Mouse (Mus musculus) liver, embryonic 11.5 days (tissue): ENCODE data around the gene Apol9b. TPM values are rescaled to one million over a fixed set of nuclear protein-coding genes. Genes with fewer than 3 reads are reported as not detected.

Experiments used
- ATAC-seq: fragments of 200-750 bp; cut with Nextera tagmentation; replicated peaks from 2 replicates; pipeline ENCODE4 v1.8.0; 2017; ENCODE audit warnings: moderate number of reproducible peaks, mild to moderate bottlenecking, moderate TSS enrichment, moderate library complexity; ENCODE audit not compliant: low FRiP score
- DNase-seq: peaks from one replicate; pipeline ENCODE4 v3.0.0-alpha.2; 2017; ENCODE audit warnings: low spot score
- H3K27ac ChIP-seq: fragments of 300-500 bp; sonication (generic); 2 replicates; pipeline ENCODE4 v1.5.1; 2014; ENCODE audit warnings: mild to moderate bottlenecking, low read depth, low read length, control low read depth
- H3K27me3 ChIP-seq: fragments of 300-500 bp; sonication (generic); replicated peaks from 2 replicates; pipeline ENCODE4 v1.6.1; 2014; ENCODE audit warnings: low read length, mixed read lengths; ENCODE audit not compliant: control insufficient read depth, insufficient read depth
- H3K36me3 ChIP-seq: fragments of 300-500 bp; sonication (generic); 2 replicates; pipeline ENCODE4 v1.6.1; 2014; ENCODE audit warnings: mild to moderate bottlenecking, low read length, moderate library complexity, mixed read lengths; ENCODE audit not compliant: control insufficient read depth, insufficient read depth
- H3K4me1 ChIP-seq: fragments of 300-500 bp; sonication (generic); replicated peaks from 2 replicates; pipeline ENCODE4 v1.6.1; 2014; ENCODE audit warnings: low read length, mixed read lengths; ENCODE audit not compliant: control insufficient read depth, insufficient read depth
- H3K4me2 ChIP-seq: fragments of 300-500 bp; sonication (generic); 2 replicates; pipeline ENCODE4 v1.6.1; 2014; ENCODE audit warnings: mild to moderate bottlenecking, control low read depth, moderate library complexity
- H3K4me3 ChIP-seq: fragments of 300-500 bp; sonication (generic); 2 replicates; pipeline ENCODE4 v1.5.1; 2014; ENCODE audit warnings: low read depth, low read length, control low read depth
- H3K9ac ChIP-seq: fragments of 300-500 bp; sonication (generic); 2 replicates; pipeline ENCODE4 v1.6.1; 2014; ENCODE audit warnings: low read depth, low read length, control low read depth
- H3K9me3 ChIP-seq: fragments of 300-500 bp; sonication (generic); 2 replicates; pipeline ENCODE4 v1.6.1; 2016; ENCODE audit warnings: low read length, inconsistent platforms, mixed read lengths; ENCODE audit not compliant: control insufficient read depth
- WGBS: fragments of 180-500 bp; shearing (Covaris S2); extraction: QIAGEN DNeasy Blood & Tissue Kit; methylation state at CpG from one replicate; pipeline ENCODE4 v1.1.7; 2014; 5-methylcytosine and 5-hydroxymethylcytosine counted together
- polyA plus RNA-seq: library from polyadenylated mRNA; unstranded; fragments of >200 nt; fragmentation: Nextera tagmentation; extraction: Ambion mirVana; gene quantifications from 2 replicates; pipeline ENCODE4 v1.2.1, GENCODE M21; 2014

Gene Apol9b
- polyA plus RNA-seq, 1 experiment from 2014 or later: not detected

- Histone ChIP-seq H3K4me2 (peak overlapping the region; percentile 55), H3K4me1 (peaks cover 15% of the 10 kb centered on the region)
- no peak for DNase-seq
Observed at GRCm38 (mm10) chr15:77755132-77755531, 26.3 kb downstream of the Apol9b start.

GRCm38 (mm10) chr15:77756081-77756480 lies 27.2 kb downstream of the Apol9b start:
- 52% methylated on average over 2 of the region's 2 CpGs for WGBS
- ATAC-seq (no peak), DNase-seq (no peak)
- Histone ChIP-seq H3K9me3 (no peaks in the 10 kb centered on the region), H3K4me3 (peak overlapping the region; percentile 19; the same call in 1 of the 2 replicates), H3K4me2 (peak overlapping the region; percentile 51), H3K27ac (0 out of 2 replicates have a peak overlapping the region, but pooled peaks have one; percentile 32), H3K36me3 (peaks cover 13% of the 10 kb centered on the region), H3K9ac (peak overlapping the region; percentile 26; the same call in 1 of the 2 replicates), H3K4me1 (peaks cover 15% of the 10 kb centered on the region), H3K27me3 (no peaks in the 10 kb centered on the region)

More at GRCm38 (mm10) chr15:77755132-77755531, 26.3 kb downstream of the Apol9b start:
- 17% methylated on average over 2 of the region's 2 CpGs for WGBS
- Histone ChIP-seq H3K9ac (peak overlapping the region; percentile 57), H3K27me3 (no peaks in the 10 kb centered on the region), H3K27ac (peak overlapping the region; percentile 32; the same call in 1 of the 2 replicates), H3K36me3 (peaks cover 5% of the 10 kb centered on the region), H3K9me3 (no peaks in the 10 kb centered on the region), H3K4me3 (peak overlapping the region; percentile 43)
- peak; percentile 95 for ATAC-seq

DNA sequence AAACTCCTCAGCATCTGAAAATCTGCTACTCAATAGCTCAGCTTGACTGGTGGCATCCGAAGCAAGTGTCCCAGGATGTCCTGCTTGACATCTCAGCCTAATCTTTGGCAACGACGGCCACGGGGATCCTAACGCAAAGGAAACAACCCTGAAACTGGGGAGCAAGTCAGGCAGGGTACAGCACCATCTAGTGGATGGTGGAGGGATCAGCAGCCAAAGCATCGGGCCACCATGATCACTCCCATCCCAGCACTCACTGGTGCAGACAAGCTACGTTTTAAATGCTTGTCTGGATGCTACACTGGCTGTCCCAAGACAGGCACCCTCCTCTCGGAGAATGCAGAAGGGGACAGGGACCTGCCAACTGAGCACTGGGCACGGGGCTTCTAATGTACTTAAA lies 28.0 kb downstream of the Apol9b start, which contains the start of gene Apol8:
Gene Apol8 (minus strand): TSS at position 156 of the 400 bp plus-strand sequence.
- H3K27ac ChIP-seq: 0 out of 2 replicates have a peak within 1 kb of the TSS, but pooled peaks have one; percentile 32
- H3K9me3 ChIP-seq: no peaks in the 10 kb centered on the region
- no peak for DNase-seq
- H3K27me3 ChIP-seq: no peaks in the 10 kb centered on the region
- peaks cover 20% of the 10 kb centered on the region for H3K36me3 ChIP-seq
- H3K9ac ChIP-seq: peak within 1 kb of the TSS; percentile 26
- peak within 1 kb of the TSS; percentile 51 for H3K4me2 ChIP-seq
- no peak for ATAC-seq
- peaks cover 15% of the 10 kb centered on the region for H3K4me1 ChIP-seq
- 6% methylated on average over 9 of the region's 9 CpGs for WGBS
- peak within 1 kb of the TSS; percentile 19; the same call in 1 of the 2 replicates for H3K4me3 ChIP-seq

GRCm38 (mm10) chr15:77757586-77758226 lies 28.9 kb downstream of the Apol9b start:
- Histone ChIP-seq H3K4me2 (no peak overlapping the region), H3K27ac (no peak overlapping the region), H3K9me3 (no peaks in the 10 kb centered on the region), H3K36me3 (peaks cover 28% of the 10 kb centered on the region), H3K4me1 (peaks cover 15% of the 10 kb centered on the region), H3K4me3 (no peak overlapping the region), H3K27me3 (no peaks in the 10 kb centered on the region), H3K9ac (no peak overlapping the region)
- 78% methylated on average over 4 of the region's 4 CpGs for WGBS
- ATAC-seq (no peak), DNase-seq (no peak)

GRCm38 (mm10) chr15:77760037-77760436 lies 31.2 kb downstream of the Apol9b start:
- ATAC-seq (no peak), DNase-seq (no peak)
- Histone ChIP-seq H3K4me1 (peaks cover 15% of the 10 kb centered on the region), H3K9ac (no peak overlapping the region), H3K27me3 (no peaks in the 10 kb centered on the region), H3K27ac (no peak overlapping the region), H3K36me3 (peaks cover 48% of the 10 kb centered on the region), H3K4me3 (no peak overlapping the region), H3K9me3 (no peaks in the 10 kb centered on the region), H3K4me2 (no peak overlapping the region)
- 94% methylated on average over 15 of the region's 16 CpGs for WGBS

DNA sequence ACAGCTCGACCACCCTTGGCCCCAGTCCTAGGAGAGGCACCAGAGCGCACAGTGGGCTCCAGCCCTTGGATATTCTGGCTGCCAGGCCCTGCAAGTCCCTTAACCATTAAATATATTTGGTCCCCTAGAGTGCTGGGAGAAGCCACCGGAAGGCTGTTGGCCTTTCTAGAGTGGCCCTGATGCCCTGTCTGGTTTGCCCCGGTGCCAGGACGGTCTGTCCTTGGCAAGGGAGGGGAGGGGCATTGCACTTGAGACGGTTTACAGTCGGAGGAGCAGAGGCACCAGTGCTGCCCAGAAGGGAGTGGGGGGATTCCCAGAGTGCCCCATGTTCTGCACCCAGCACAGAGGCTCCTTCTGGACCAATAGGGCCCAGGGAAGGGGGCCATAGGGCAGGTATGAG lies 32.2 kb downstream of the Apol9b start:
- DNase-seq (no peak), ATAC-seq (no peak)
- H3K27me3 ChIP-seq: no peaks in the 10 kb centered on the region
- 98% methylated on average over 7 of the region's 7 CpGs for WGBS
- H3K36me3 ChIP-seq: peaks cover 58% of the 10 kb centered on the region
- no peak overlapping the region for H3K4me3 ChIP-seq
- H3K9me3 ChIP-seq: no peaks in the 10 kb centered on the region
- H3K9ac ChIP-seq: no peak overlapping the region
- H3K27ac ChIP-seq: no peak overlapping the region
- H3K4me2 ChIP-seq: no peak overlapping the region
- H3K4me1 ChIP-seq: peaks cover 9% of the 10 kb centered on the region

DNA sequence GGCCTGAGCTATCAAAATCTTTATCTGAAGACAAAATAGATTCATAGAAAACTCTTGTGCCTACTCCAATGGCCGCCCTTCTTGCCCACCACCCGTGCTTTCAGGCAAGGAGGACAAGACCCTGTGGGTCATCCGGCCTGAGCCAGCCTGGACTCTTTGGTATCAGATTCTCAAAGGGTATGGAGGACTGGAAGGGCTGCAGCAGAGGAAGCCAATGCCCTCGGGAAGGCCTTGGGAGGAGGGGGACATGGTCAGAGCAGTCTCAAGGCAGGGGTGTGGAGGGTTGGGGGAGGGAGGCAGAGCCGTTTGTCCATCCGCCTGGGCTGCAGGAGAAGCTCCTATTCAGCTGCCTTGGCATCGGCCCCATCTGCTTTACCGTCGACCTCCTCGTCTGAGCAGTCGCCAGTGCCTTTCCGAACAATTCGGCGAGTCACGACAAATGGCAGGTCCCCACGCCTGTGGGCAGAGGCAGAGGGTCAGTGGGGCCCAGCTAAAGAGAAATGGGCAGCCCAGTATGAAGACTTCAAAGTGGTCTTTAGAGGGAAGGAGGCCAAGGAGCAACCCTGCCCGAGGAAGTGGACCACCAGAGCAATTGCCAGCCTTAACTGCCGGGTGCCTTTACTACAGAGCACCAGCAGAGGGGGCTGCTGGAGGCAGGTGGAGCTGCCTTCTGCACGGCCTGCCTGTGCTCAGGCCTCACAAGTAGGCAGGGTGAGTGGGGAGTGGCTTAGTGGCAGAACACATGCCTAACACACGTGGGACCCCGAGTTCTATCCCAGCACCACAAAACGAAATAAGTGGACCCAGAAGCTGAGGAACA lies 32.9 kb downstream of the Apol9b start:
- 81% methylated on average over 22 of the region's 22 CpGs for WGBS
- DNase-seq (no peak), ATAC-seq (0 out of 2 replicates have a peak, but pooled peaks have one; percentile 46)
- H3K4me2 ChIP-seq: no peak overlapping the region
- no peaks in the 10 kb centered on the region for H3K9me3 ChIP-seq
- H3K27me3 ChIP-seq: no peaks in the 10 kb centered on the region
- H3K36me3 ChIP-seq: peaks cover 65% of the 10 kb centered on the region
- no peak overlapping the region for H3K4me3 ChIP-seq
- H3K9ac ChIP-seq: no peak overlapping the region
- H3K4me1 ChIP-seq: peaks cover 3% of the 10 kb centered on the region; the same call in 1 of the 2 replicates
- H3K27ac ChIP-seq: no peak overlapping the region

- Histone ChIP-seq H3K4me2 (no peak overlapping the region), H3K36me3 (peaks cover 72% of the 10 kb centered on the region), H3K27ac (no peak overlapping the region), H3K9me3 (no peaks in the 10 kb centered on the region), H3K27me3 (no peaks in the 10 kb centered on the region), H3K4me3 (no peak overlapping the region), H3K4me1 (no peaks in the 10 kb centered on the region), H3K9ac (no peak overlapping the region)
- DNase-seq: no peak
- WGBS: 91% methylated on average over 16 of the region's 16 CpGs
- no peak for ATAC-seq
Observed at GRCm38 (mm10) chr15:77763050-77763449, 34.2 kb downstream of the Apol9b start.
